Mouse (Mus musculus) cortical plate, adult 2 months (tissue): ENCODE results near the gene Gm14137.

Experiments
- CTCF ChIP-seq: fragments of 200-500 bp; IDR thresholded peaks from 2 replicates; pipeline ENCODE4 v1.5.1; 2011; ENCODE audit warnings: mild to moderate bottlenecking, control low read depth, low read length; ENCODE audit not compliant: insufficient read depth; ENCODE audit errors: extremely low read depth
- POLR2A ChIP-seq: fragments of 200-500 bp; IDR thresholded peaks from 2 replicates; pipeline ENCODE4 v1.6.1; 2011; ENCODE audit warnings: mild to moderate bottlenecking, low read length, control low read depth; ENCODE audit not compliant: insufficient read depth; ENCODE audit errors: extremely low read depth

GRCm38 (mm10) chr2:119172862-119173576 is 1.3 kb upstream of the Gm14137 start:
- TF ChIP-seq CTCF (no peak), POLR2A (no peak)
